8 mouse cellular contexts compared by ENCODE assay signal in genomic region chr6:100563552-100564341, GRCm38 (mm10).
DNase-seq lines count a peak whose midpoint lies in the region; ATAC-seq and TF ChIP-seq lines count a peak whose summit lies in the region.

No protein-coding gene starts in this region.

- H3K9ac ChIP-seq in heart, embryonic 14.5 days (ENCODE audit: low read length) = peak overlapping the region; percentile 66
- H3K9ac ChIP-seq in kidney, embryonic 16.5 days (replicated peaks; ENCODE audit: low read length) = peak overlapping the region; percentile 61
- H3K9ac ChIP-seq in limb, embryonic 14.5 days (ENCODE audit: low read depth, low read length, severe bottlenecking) = peak overlapping the region; percentile 55
- H3K9ac ChIP-seq in midbrain, embryonic 14.5 days (replicated peaks; ENCODE audit: low read length) = peak overlapping the region; percentile 59
- peak overlapping the region; percentile 28; the same call in 1 of the 2 replicates for H3K9ac ChIP-seq in stomach, embryonic 14.5 days (replicated peaks; ENCODE audit: low read depth, low read length)

- DNase-seq in spleen, adult 2 months (ENCODE audit: low read depth in 1 of 2, low spot score in 2 of 2) = no peak
- no peak for DNase-seq in spleen, adult 12 weeks (ENCODE audit: low spot score)
- peak; percentile 83 for DNase-seq in limb, embryonic 14.5 days (ENCODE audit: low spot score)
- DNase-seq in midbrain, embryonic 14.5 days = peak; percentile 93

- peak; percentile 83 for ATAC-seq in heart, embryonic 14.5 days (ENCODE audit: insufficient number of reproducible peaks, insufficient read depth, low FRiP score, low read depth)
- peak; percentile 91 for ATAC-seq in kidney, embryonic 16.5 days (ENCODE audit: low FRiP score, low TSS enrichment)
- peak; percentile 87 for ATAC-seq in limb, embryonic 14.5 days (ENCODE audit: low FRiP score, low read depth)
- ATAC-seq in midbrain, embryonic 14.5 days (ENCODE audit: low FRiP score, low TSS enrichment) = peak; percentile 92
- peak; percentile 88 for ATAC-seq in stomach, embryonic 14.5 days (ENCODE audit: insufficient number of reproducible peaks, insufficient read depth, low FRiP score, low read depth)

- peaks cover 4% of the 10 kb centered on the region for H3K27me3 ChIP-seq in spleen, adult 2 months (ENCODE audit: control insufficient read depth, insufficient read depth, low read length)
- peaks cover 52% of the 10 kb centered on the region for H3K27me3 ChIP-seq in heart, embryonic 14.5 days (ENCODE audit: control insufficient read depth, insufficient read depth, low read length)
- peaks cover 52% of the 10 kb centered on the region for H3K27me3 ChIP-seq in kidney, embryonic 16.5 days (ENCODE audit: insufficient read depth, low read length)
- H3K27me3 ChIP-seq in limb, embryonic 14.5 days (ENCODE audit: control insufficient read depth, insufficient read depth, low read length) = peaks cover 38% of the 10 kb centered on the region
- H3K27me3 ChIP-seq in midbrain, embryonic 14.5 days (ENCODE audit: control insufficient read depth, insufficient read depth, low read length) = peaks cover 12% of the 10 kb centered on the region; the same call in 1 of the 2 replicates
- H3K27me3 ChIP-seq in stomach, embryonic 14.5 days (ENCODE audit: control insufficient read depth, insufficient read depth, low read length) = no peaks in the 10 kb centered on the region

- TF ChIP-seq CTCF in spleen, adult 2 months (IDR thresholded peaks at IDR 0.05; ENCODE audit: extremely low read depth, insufficient read depth, insufficient read length, insufficient replicate concordance) = no peak
- TF ChIP-seq CTCF in embryonic fibroblast, embryonic 13.5 days (IDR thresholded peaks at IDR 0.05; ENCODE audit: borderline replicate concordance, insufficient read depth, low read length) = peak; percentile 53

- TF ChIP-seq POLR2A in spleen, adult 2 months (IDR thresholded peaks at IDR 0.05; ENCODE audit: low read depth, low read length) = no peak
- no peak for TF ChIP-seq POLR2A in embryonic fibroblast, embryonic 13.5 days (IDR thresholded peaks at IDR 0.05; ENCODE audit: low read depth, low read length)
- no peak for TF ChIP-seq POLR2A in limb, embryonic 14.5 days (IDR thresholded peaks at IDR 0.05; ENCODE audit: borderline replicate concordance, extremely low read depth, insufficient read depth, insufficient read length)

- no peaks in the 10 kb centered on the region for H3K4me1 ChIP-seq in spleen, adult 2 months (ENCODE audit: control insufficient read depth, insufficient read depth, insufficient read length)
- no peaks in the 10 kb centered on the region for H3K4me1 ChIP-seq in embryonic fibroblast, embryonic 13.5 days (ENCODE audit: control insufficient read depth, insufficient read depth, low read length)
- peaks cover 0 to 10% of the 10 kb centered on the region in 2 experiments for H3K4me1 ChIP-seq in heart, embryonic 14.5 days (ENCODE audit: control insufficient read depth in 2 of 2, insufficient read depth in 2 of 2, low read length in 2 of 2)
- peaks cover 12% of the 10 kb centered on the region for H3K4me1 ChIP-seq in kidney, embryonic 16.5 days (ENCODE audit: insufficient read depth, low read length)
- H3K4me1 ChIP-seq in limb, embryonic 14.5 days (ENCODE audit: control insufficient read depth, insufficient read depth, low read length) = peaks cover 27% of the 10 kb centered on the region
- H3K4me1 ChIP-seq in midbrain, embryonic 14.5 days (ENCODE audit: control insufficient read depth, insufficient read depth, low read length) = peaks cover 24% of the 10 kb centered on the region
- H3K4me1 ChIP-seq in stomach, embryonic 14.5 days (ENCODE audit: control insufficient read depth, insufficient read depth, low read length) = peaks cover 12% of the 10 kb centered on the region

- no peaks in the 10 kb centered on the region for H3K9me3 ChIP-seq in heart, embryonic 14.5 days (ENCODE audit: control insufficient read depth, low read length)
- no peaks in the 10 kb centered on the region for H3K9me3 ChIP-seq in kidney, embryonic 16.5 days (ENCODE audit: low read length)
- no peaks in the 10 kb centered on the region for H3K9me3 ChIP-seq in limb, embryonic 14.5 days (ENCODE audit: control insufficient read depth, low read length)
- no peaks in the 10 kb centered on the region for H3K9me3 ChIP-seq in midbrain, embryonic 14.5 days (ENCODE audit: control insufficient read depth, low read length)
- H3K9me3 ChIP-seq in stomach, embryonic 14.5 days (ENCODE audit: control insufficient read depth, low read depth, low read length) = no peaks in the 10 kb centered on the region

- no peaks in the 10 kb centered on the region for H3K36me3 ChIP-seq in spleen, adult 2 months (ENCODE audit: control insufficient read depth, insufficient read depth, low read length)
- H3K36me3 ChIP-seq in heart, embryonic 14.5 days (ENCODE audit: control insufficient read depth, insufficient read depth, low read length) = no peaks in the 10 kb centered on the region
- H3K36me3 ChIP-seq in kidney, embryonic 16.5 days (ENCODE audit: insufficient read depth, low read length) = no peaks in the 10 kb centered on the region
- no peaks in the 10 kb centered on the region for H3K36me3 ChIP-seq in limb, embryonic 14.5 days (ENCODE audit: control insufficient read depth, insufficient read depth, low read length)
- no peaks in the 10 kb centered on the region for H3K36me3 ChIP-seq in midbrain, embryonic 14.5 days (ENCODE audit: control insufficient read depth, insufficient read depth, low read length)
- no peaks in the 10 kb centered on the region for H3K36me3 ChIP-seq in stomach, embryonic 14.5 days (ENCODE audit: control insufficient read depth, insufficient read depth, low read length)

- H3K4me2 ChIP-seq in heart, embryonic 14.5 days (ENCODE audit: low read length) = peak overlapping the region; percentile 86
- peak overlapping the region; percentile 82 for H3K4me2 ChIP-seq in kidney, embryonic 16.5 days (replicated peaks; ENCODE audit: low read depth, low read length)
- peak overlapping the region; percentile 99 for H3K4me2 ChIP-seq in limb, embryonic 14.5 days (replicated peaks; ENCODE audit: low read depth, low read length, severe bottlenecking)
- H3K4me2 ChIP-seq in midbrain, embryonic 14.5 days (ENCODE audit: low read length) = peak overlapping the region; percentile 99
- peak overlapping the region; percentile 99 for H3K4me2 ChIP-seq in stomach, embryonic 14.5 days (replicated peaks; ENCODE audit: low read depth, low read length)

- 14% methylated on average over 38 of the region's 38 CpGs for WGBS in spleen, adult 2 months
- WGBS in heart, embryonic 14.5 days = 6% methylated on average over 38 of the region's 38 CpGs
- 5% methylated on average over 38 of the region's 38 CpGs for WGBS in kidney, embryonic 16.5 days
- 4% methylated on average over 38 of the region's 38 CpGs for WGBS in limb, embryonic 14.5 days
- WGBS in midbrain, embryonic 14.5 days = 5% methylated on average over 38 of the region's 38 CpGs
- 7% methylated on average over 38 of the region's 38 CpGs for WGBS in stomach, embryonic 14.5 days

- peak overlapping the region; percentile 15; the same call in 1 of the 2 replicates for H3K4me3 ChIP-seq in spleen, adult 2 months (ENCODE audit: extremely low read depth, insufficient read depth, insufficient read length)
- peak overlapping the region; percentile 35 for H3K4me3 ChIP-seq in embryonic fibroblast, embryonic 13.5 days (ENCODE audit: insufficient read depth, low read length)
- peak overlapping the region; percentile 41 to 53 for H3K4me3 ChIP-seq in heart, embryonic 14.5 days (ENCODE audit: control insufficient read depth in 1 of 2, insufficient read depth in 1 of 2, low read depth in 1 of 2, low read length in 2 of 2)
- H3K4me3 ChIP-seq in kidney, embryonic 16.5 days (ENCODE audit: low read length) = peak overlapping the region; percentile 53
- peak overlapping the region; percentile 45 for H3K4me3 ChIP-seq in limb, embryonic 14.5 days (replicated peaks; ENCODE audit: low read length)
- H3K4me3 ChIP-seq in midbrain, embryonic 14.5 days (replicated peaks; ENCODE audit: low read depth, low read length) = peak overlapping the region; percentile 46
- H3K4me3 ChIP-seq in stomach, embryonic 14.5 days (ENCODE audit: low read depth, low read length) = peak overlapping the region; percentile 44

- H3K27ac ChIP-seq in spleen, adult 2 months (ENCODE audit: insufficient read depth, low read length) = no peak overlapping the region
- no peak overlapping the region for H3K27ac ChIP-seq in embryonic fibroblast, embryonic 13.5 days (ENCODE audit: insufficient read depth, low read length)
- H3K27ac ChIP-seq in heart, embryonic 14.5 days (replicated peaks in 1 of 2; ENCODE audit: control insufficient read depth in 1 of 2, insufficient read depth in 1 of 2, low read depth in 2 of 2, low read length in 2 of 2) = no peak overlapping the region
- no peak overlapping the region for H3K27ac ChIP-seq in kidney, embryonic 16.5 days (ENCODE audit: low read length)
- no peak overlapping the region for H3K27ac ChIP-seq in limb, embryonic 14.5 days (replicated peaks; ENCODE audit: low read depth, low read length)
- H3K27ac ChIP-seq in midbrain, embryonic 14.5 days (replicated peaks; ENCODE audit: low read depth, low read length) = peak overlapping the region; percentile 78
- H3K27ac ChIP-seq in stomach, embryonic 14.5 days (ENCODE audit: low read length) = no peak overlapping the region

Comparison
In these comparisons a context has a peak if more than half of its experiments do, and no peak if none do; other contexts are left out.
1. DNase-seq: peak in limb, embryonic 14.5 days (single experiment) and midbrain, embryonic 14.5 days (single experiment); none in spleen, adult 2 months (0 of 2) and spleen, adult 12 weeks (single experiment).
2. Peak in every context shown above with its lines, with median percentiles within 50 percentile points of each other: H3K4me3 ChIP-seq, ATAC-seq, H3K4me2 ChIP-seq and H3K9ac ChIP-seq.